Mouse (Mus musculus) monocyte, adult 5-6 weeks (primary cell): ENCODE data around the gene Lrpprc. TPM values are rescaled to one million over a fixed set of nuclear protein-coding genes. Genes with fewer than 3 reads are reported as not detected.

ENCODE experiments used
- ATAC-seq: fragments of 153-309, 156-312 bp; replicated peaks from 2 replicates; pipeline ENCODE4 v1.8.0; 2017; ENCODE audit warnings: mild to moderate bottlenecking; ENCODE audit not compliant: low TSS enrichment, insufficient number of reproducible peaks, severe bottlenecking, poor library complexity, low FRiP score
- total RNA-seq: library from RNA; stranded (forward); fragments of 200-1000, 200-491, 200-594 nt; gene quantifications from 3 replicates; pipeline ENCODE4 v1.2.3, GENCODE M21; 2017

The Lrpprc gene
- total RNA-seq, 1 experiment from 2014 or later, result 34.8 TPM

DNA sequence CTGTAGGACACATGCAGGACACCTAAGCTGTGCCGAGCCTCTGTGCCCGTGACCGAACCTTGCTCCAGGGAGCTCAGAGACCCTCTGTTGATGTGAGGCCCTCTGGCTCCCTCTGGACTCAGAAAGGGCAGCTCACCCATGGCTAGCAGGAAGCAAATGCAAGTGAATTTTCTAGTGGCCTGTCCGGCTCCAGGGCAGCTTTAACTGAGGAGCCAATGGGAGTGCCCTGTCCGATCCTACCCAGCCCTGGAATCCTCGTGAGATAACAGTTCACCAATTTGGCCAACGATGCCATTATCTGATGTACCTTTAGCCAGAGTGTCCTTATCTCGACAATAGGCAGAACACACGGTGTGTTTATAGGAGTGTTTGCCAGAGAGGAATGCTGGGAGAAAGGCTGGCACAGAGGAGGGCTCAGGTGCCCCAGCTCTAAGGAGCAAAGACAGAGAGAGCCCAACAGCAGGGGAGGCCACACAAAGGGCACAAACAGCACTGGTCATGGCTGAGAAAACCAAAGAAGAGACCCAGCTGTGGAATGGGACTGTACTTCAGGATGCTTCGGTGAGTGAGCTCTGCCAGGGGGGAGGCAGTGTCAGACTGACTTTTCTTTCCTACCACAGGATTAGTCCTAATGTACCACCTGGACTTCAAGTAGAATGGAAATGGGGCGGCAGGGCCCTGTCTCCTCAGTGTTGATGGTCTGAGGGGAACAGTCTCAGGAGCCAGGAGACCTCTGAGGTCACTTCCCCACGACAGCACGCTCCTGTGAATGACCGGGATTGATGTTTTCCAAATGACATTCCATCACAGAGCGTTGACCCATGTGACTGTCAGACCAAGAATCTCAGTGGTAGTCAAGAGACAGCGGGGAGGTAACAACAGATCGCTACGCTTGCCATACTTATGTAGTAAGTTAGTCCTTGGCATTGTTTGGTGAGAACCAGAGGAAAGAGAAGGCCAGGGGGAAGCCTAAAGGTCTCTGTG, 107.6 kb downstream of the Lrpprc start, which contains the start of gene Abcg5:
Gene Abcg5, minus strand, starts transcription at position 278 of the 984 bp plus-strand sequence.
- ATAC-seq, result no peak

DNA sequence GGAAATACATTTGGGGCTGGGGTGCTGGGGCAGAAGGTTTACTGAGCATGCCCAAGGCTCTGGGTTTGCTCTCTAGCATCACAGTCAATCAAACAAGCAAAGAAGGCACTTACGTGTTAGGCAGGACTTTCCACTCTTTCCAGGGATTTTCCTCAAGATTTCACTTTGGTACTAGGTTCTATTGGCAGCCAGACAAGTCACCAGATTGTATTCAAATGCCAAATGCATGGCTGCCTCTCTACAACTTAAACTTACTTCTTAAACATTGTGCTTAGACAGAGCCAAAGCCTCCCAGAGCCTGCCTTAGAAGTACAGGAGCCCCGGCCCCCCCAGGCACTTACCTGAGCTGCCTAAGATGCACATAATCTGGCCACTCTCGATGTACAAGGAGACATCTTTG, 108.9 kb downstream of the Lrpprc start:
- ATAC-seq, result no peak

DNA sequence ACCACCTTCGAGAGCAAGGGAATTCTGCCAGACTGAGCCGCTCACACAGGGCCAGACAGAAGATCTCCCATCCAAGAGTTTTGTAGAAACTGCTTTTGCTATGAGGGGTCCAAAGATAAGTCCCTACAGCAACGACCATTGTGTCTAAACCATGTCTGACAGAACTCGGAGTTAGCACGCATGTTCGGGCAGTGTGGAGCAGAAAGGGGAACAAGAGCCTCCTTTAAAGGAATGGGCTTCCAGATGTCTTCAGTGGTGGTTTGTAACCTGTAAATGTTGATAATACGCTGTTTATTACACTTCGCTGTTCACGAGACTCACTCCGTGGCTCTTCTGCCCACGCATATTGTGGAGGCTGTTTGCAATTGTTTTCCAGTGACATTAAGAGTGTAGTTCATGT, 113.0 kb downstream of the Lrpprc start:
- no peak for ATAC-seq

GRCm38 (mm10) chr17:84675951-84676366, 114.6 kb downstream of the Lrpprc start, which contains the start of gene Abcg8:
TSS of gene Abcg8 (plus strand) at chr17:84676302.
- no peak; the same call in 1 of the 2 replicates for ATAC-seq

GRCm38 (mm10) chr17:84675204-84675603, 115.4 kb downstream of the Lrpprc start:
- ATAC-seq, result no peak

- ATAC-seq, result no peak
Observed at GRCm38 (mm10) chr17:84674048-84674447, 116.5 kb downstream of the Lrpprc start.

- ATAC-seq, result no peak
Observed at GRCm38 (mm10) chr17:84672376-84673369, 117.9 kb downstream of the Lrpprc start.

DNA sequence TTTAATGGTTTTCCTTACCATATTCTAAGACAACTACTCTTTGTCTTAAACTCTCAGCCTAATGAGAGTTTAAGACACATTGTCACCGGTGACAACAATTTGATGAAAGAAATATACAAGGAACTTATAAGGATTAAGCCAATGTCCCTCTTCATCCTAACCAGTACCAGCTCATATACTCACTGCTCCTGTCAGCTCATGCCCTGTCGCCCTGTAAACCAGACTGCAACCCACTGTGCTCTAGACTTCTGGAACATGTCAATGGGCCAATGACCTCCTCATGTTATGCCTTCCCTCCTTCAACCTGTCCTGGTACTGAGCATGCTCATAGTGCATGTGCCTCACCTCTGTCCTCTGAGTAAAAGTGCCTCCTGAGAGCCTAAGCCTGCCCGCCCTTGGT, 122.7 kb downstream of the Lrpprc start:
- ATAC-seq, result no peak

GRCm38 (mm10) chr17:84665691-84666090, 124.9 kb downstream of the Lrpprc start:
- ATAC-seq, result no peak

- ATAC-seq, result no peak
Observed at GRCm38 (mm10) chr17:84665053-84665452, 125.5 kb downstream of the Lrpprc start.

DNA sequence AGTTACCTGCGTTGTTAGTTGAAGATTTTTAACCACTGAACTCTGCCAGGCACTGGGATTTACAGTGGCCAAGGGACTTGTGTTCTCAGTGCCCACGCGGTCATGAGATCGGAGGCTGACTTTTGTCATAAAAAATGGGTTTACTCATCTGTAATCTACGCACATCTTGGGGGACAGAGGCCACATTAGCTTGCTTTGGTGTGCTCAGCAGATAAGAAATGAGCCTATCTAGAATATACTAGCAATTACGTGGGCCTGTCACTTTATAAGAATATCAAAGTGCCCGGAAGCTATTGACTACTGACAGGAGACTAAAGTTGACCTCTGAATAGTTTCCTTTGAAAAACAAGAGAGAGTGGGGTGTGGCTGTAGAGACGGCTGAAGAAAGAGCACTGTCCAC, 131.6 kb downstream of the Lrpprc start:
- ATAC-seq, result no peak

- ATAC-seq, result no peak
Observed at GRCm38 (mm10) chr17:84658195-84658594, 132.4 kb downstream of the Lrpprc start.

- no peak for ATAC-seq
Observed at GRCm38 (mm10) chr17:84657782-84658181, 132.8 kb downstream of the Lrpprc start.

DNA sequence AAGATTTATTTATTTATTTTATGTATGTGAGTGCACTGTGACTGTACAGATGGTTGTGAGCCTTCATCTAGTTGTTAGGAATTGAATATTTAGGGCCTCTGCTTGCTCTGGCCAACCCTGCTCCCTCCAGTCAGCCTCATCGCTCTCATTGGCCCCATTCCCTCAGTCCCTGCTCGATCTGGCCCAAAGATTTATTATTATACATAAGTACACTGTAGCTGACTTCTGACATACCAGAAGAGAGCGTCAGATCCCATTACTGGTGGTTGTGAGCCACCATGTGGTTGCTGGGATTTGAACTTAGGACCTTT, 133.2 kb downstream of the Lrpprc start:
- no peak for ATAC-seq

- no peak for ATAC-seq
Observed at GRCm38 (mm10) chr17:84656653-84657421, 133.8 kb downstream of the Lrpprc start.

GRCm38 (mm10) chr17:84656205-84656604, 134.4 kb downstream of the Lrpprc start:
- no peak for ATAC-seq
